ENCODE assay signal across 8 mouse cellular contexts in the genomic region with DNA sequence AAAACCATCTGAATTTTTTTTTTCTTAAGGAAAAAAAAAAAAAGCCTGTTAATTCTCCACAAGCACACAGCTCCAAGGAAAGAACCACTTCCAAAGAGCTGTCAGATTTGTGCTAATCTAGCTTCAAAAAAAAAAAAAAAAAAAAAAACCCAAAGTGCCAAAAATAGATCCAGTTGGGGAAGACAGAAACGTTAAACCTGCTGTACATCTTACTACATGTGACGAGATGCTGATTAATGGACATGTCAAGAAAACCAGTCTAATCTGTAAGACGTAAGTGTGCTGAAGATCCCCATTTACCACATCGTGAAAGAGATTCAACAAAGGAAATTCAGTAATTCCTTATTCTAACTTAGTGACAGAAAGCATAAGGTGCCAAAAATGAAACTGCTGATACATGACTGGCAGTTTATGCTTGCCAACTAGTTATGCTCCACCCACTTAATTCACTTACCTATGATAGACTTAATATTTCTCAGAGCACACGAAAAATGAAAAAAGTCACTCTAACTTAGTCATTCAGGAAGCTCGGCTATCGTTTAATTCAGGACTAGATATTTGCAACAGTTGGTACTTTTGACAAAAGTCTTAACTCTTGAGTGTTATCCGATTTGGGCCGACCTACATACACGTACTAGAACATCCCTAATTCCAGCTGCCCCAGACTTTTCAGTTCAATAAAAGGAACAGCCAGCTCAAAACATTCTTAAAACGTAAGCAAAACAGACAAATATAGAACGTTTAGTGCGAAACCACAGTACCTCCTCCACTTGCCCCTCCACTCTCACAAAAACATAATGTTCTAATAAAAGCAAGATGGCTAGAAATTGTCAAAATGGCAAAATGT. TPM values are rescaled to one million over a fixed set of nuclear protein-coding genes. Genes with fewer than 3 reads are reported as not detected.
DNase-seq lines count a peak whose midpoint lies in the region; ATAC-seq and TF ChIP-seq lines count a peak whose summit lies in the region.

No protein-coding gene starts in this region.

- no peak overlapping the region for H3K9ac ChIP-seq in liver, adult 2 months (ENCODE audit: low read depth, low read length)
- H3K9ac ChIP-seq in heart, embryonic 14.5 days (ENCODE audit: low read length): peak overlapping the region; percentile 99
- peak overlapping the region; percentile 100 for H3K9ac ChIP-seq in liver, postnatal 0 days (replicated peaks)

- H3K36me3 ChIP-seq in liver, adult 2 months (ENCODE audit: control insufficient read depth, insufficient read depth, low read length): peaks cover under 1% of the 10 kb centered on the region
- H3K36me3 ChIP-seq in heart, embryonic 14.5 days (ENCODE audit: control insufficient read depth, insufficient read depth, low read length): peaks cover 27% of the 10 kb centered on the region
- H3K36me3 ChIP-seq in liver, postnatal 0 days (replicated peaks; ENCODE audit: insufficient read depth, low read length): peaks cover 13% of the 10 kb centered on the region

- peaks cover 30% of the 10 kb centered on the region for H3K4me1 ChIP-seq in liver, adult 2 months (ENCODE audit: control insufficient read depth, insufficient read depth, low read length)
- H3K4me1 ChIP-seq in brown adipose tissue, adult 24 weeks (ENCODE audit: control insufficient read depth, insufficient read depth, insufficient read length, low read length): peaks cover 14% of the 10 kb centered on the region
- H3K4me1 ChIP-seq in heart, embryonic 14.5 days (ENCODE audit: control insufficient read depth in 2 of 2, insufficient read depth in 2 of 2, low read length in 2 of 2): peaks cover 0 to 24% of the 10 kb centered on the region in 2 experiments
- H3K4me1 ChIP-seq in liver, postnatal 0 days (ENCODE audit: insufficient read depth): peaks cover 19% of the 10 kb centered on the region

- WGBS in liver, adult 2 months: under 1% methylated on average over 13 of the region's 13 CpGs
- 4% methylated on average over 13 of the region's 13 CpGs for whole genome bisulfite sequencing in heart, embryonic 14.5 days
- 4% methylated on average over 13 of the region's 13 CpGs for WGBS in liver, postnatal 0 days (ENCODE audit: insufficient replicate concordance)

- H3K79me2 ChIP-seq in liver, adult 2 months (ENCODE audit: control insufficient read depth, insufficient read depth, low read length): peaks cover 25% of the 10 kb centered on the region

- no peak overlapping the region for H3K27ac ChIP-seq in liver, adult 2 months (replicated peaks; ENCODE audit: insufficient read depth, low read depth, low read length)
- H3K27ac ChIP-seq in brown adipose tissue, adult 24 weeks (replicated peaks; ENCODE audit: low read depth, low read length): no peak overlapping the region
- peak overlapping the region in 1 of 2 experiments; percentile 99; a peak in 3 of 4 replicates for H3K27ac ChIP-seq in heart, embryonic 14.5 days (replicated peaks in 1 of 2; ENCODE audit: control insufficient read depth in 1 of 2, insufficient read depth in 1 of 2, low read depth in 2 of 2, low read length in 2 of 2)
- peak overlapping the region; percentile 99 for H3K27ac ChIP-seq in liver, postnatal 0 days (ENCODE audit: low read depth)

- H3K27me3 ChIP-seq in liver, adult 2 months (ENCODE audit: control insufficient read depth, insufficient read depth, low read length): no peaks in the 10 kb centered on the region
- H3K27me3 ChIP-seq in heart, embryonic 14.5 days (ENCODE audit: control insufficient read depth, insufficient read depth, low read length): no peaks in the 10 kb centered on the region
- no peaks in the 10 kb centered on the region for H3K27me3 ChIP-seq in liver, postnatal 0 days (ENCODE audit: insufficient read depth, low read length)

- no peak for TF ChIP-seq CTCF in liver, adult 2 months (IDR thresholded peaks at IDR 0.05; ENCODE audit: low read depth, low read length)
- TF ChIP-seq CTCF in liver, postnatal 0 days (IDR thresholded peaks at IDR 0.05; ENCODE audit: low read depth): no peak

- peak; percentile 56 for TF ChIP-seq EP300 in liver, postnatal 0 days (IDR thresholded peaks at IDR 0.05; ENCODE audit: low read depth)

- TF ChIP-seq POLR2A in liver, adult 2 months (IDR thresholded peaks at IDR 0.05; ENCODE audit: extremely low read depth, insufficient read depth, low read length): no peak

- intact Hi-C loops in left cerebral cortex, postnatal 14 days (cut with DNase I): loop anchor here (5.0 kb wide), 2 partner anchors 81 to 99 kb away; partner anchors contain the start of gene Ints2

- peak; percentile 81 for DNase-seq in liver, adult 2 months (ENCODE audit: extremely low read depth, low read depth, low spot score)
- DNase-seq in liver: no peak
- DNase-seq in liver, postnatal 0 days: no peak
- no peak for DNase-seq in right cerebral cortex, adult 18-20 months
- DNase-seq in gastrocnemius, adult 18-20 months (ENCODE audit: low spot score): no peak
- DNase-seq in left cerebral cortex, postnatal 14 days (ENCODE audit: low spot score in 2 of 2): no peak

- ATAC-seq in heart, embryonic 14.5 days (ENCODE audit: insufficient number of reproducible peaks, insufficient read depth, low FRiP score, low read depth): no peak
- no peak for ATAC-seq in liver, postnatal 0 days

- no peaks in the 10 kb centered on the region for H3K9me3 ChIP-seq in heart, embryonic 14.5 days (ENCODE audit: control insufficient read depth, low read length)
- no peaks in the 10 kb centered on the region for H3K9me3 ChIP-seq in liver, postnatal 0 days (ENCODE audit: low read length)

- peak overlapping the region; percentile 97 for H3K4me3 ChIP-seq in liver, adult 2 months (ENCODE audit: insufficient read depth, low read depth, low read length)
- peak overlapping the region; percentile 82 for H3K4me3 ChIP-seq in brown adipose tissue, adult 24 weeks (ENCODE audit: insufficient read depth, low read depth, low read length)
- peak overlapping the region; percentile 93 to 95 for H3K4me3 ChIP-seq in heart, embryonic 14.5 days (ENCODE audit: control insufficient read depth in 1 of 2, insufficient read depth in 1 of 2, low read depth in 1 of 2, low read length in 2 of 2)
- H3K4me3 ChIP-seq in liver, postnatal 0 days (ENCODE audit: low read depth, low read length): peak overlapping the region; percentile 97

- H3K4me2 ChIP-seq in heart, embryonic 14.5 days (ENCODE audit: low read length): peak overlapping the region; percentile 71
- peak overlapping the region; percentile 68 for H3K4me2 ChIP-seq in liver, postnatal 0 days (ENCODE audit: low read depth, low read length)

RNA-seq across cellular contexts. Expression of gene Med13, which starts 1.2 kb away (rescaled TPM):
- 27.8 and 36.4 TPM in 2 replicates for total RNA-seq in liver, adult 2 months (2014; rRNA removed)
- 7.6 and 9.1 TPM in 2 replicates for polyA plus RNA-seq in liver, adult 2 months (2012; rRNA removed)
- polyA plus RNA-seq in brown adipose tissue, adult 24 weeks (2012; ENCODE audit: insufficient read depth, insufficient read length, missing spikeins): 13.6 and 14.6 TPM in 2 replicates
- 8.9 and 9.3 TPM in 2 replicates for polyA plus RNA-seq in heart, embryonic 14.5 days (2014; fragmentation: Nextera tagmentation; extraction: Ambion mirVana)
- 2.9 and 3.6 TPM in 2 replicates for polyA plus RNA-seq in liver, postnatal 0 days (2015; fragmentation: Nextera tagmentation; extraction: Ambion mirVana)
- 10 to 100 TPM; 34.1 to 36.1 TPM for total RNA-seq in gastrocnemius, adult 18-20 months (2021)
- total RNA-seq in left cerebral cortex, postnatal 14 days (2021): 10 to 100 TPM; 60.3 to 68.0 TPM
